Mouse (Mus musculus) forebrain, embryonic 10.5 days (tissue): ENCODE results near the gene Limk2. TPM values are rescaled to one million over a fixed set of nuclear protein-coding genes. Genes with fewer than 3 reads are reported as not detected.

ENCODE experiments used
- DNase-seq: peaks from one replicate; pipeline ENCODE4 v3.0.0-alpha.2; 2017; ENCODE audit warnings: low spot score; ENCODE audit errors: extremely low spot score
- H3K27ac ChIP-seq: fragments of 300-500 bp; sonication (generic); 2 replicates; pipeline ENCODE4 v1.5.1; 2016; ENCODE audit warnings: mild to moderate bottlenecking
- H3K27me3 ChIP-seq: fragments of 300-500 bp; sonication (generic); 2 replicates; pipeline ENCODE4 v1.6.1; 2016; ENCODE audit warnings: mild to moderate bottlenecking; ENCODE audit not compliant: poor library complexity, severe bottlenecking
- H3K36me3 ChIP-seq: fragments of 300-500 bp; sonication (generic); replicated peaks from 2 replicates; pipeline ENCODE4 v1.6.1; 2016; ENCODE audit warnings: mild to moderate bottlenecking, moderate library complexity
- H3K4me1 ChIP-seq: fragments of 300-500 bp; sonication (generic); 2 replicates; pipeline ENCODE4 v1.6.1; 2016
- H3K4me3 ChIP-seq: fragments of 300-500 bp; sonication (generic); 2 replicates; pipeline ENCODE4 v1.5.1; 2016; ENCODE audit warnings: mild to moderate bottlenecking, moderate library complexity
- H3K9me3 ChIP-seq: fragments of 300-500 bp; sonication (generic); 2 replicates; pipeline ENCODE4 v1.6.1; 2016; ENCODE audit warnings: mild to moderate bottlenecking, moderate library complexity
- WGBS: fragments of 180-500 bp; shearing (Covaris S2); methylation state at CpG from one replicate; pipeline ENCODE4 v1.1.7; 2016; 5-methylcytosine and 5-hydroxymethylcytosine counted together
- polyA plus RNA-seq: library from polyadenylated mRNA; unstranded; fragments of >200 nt; fragmentation: Nextera tagmentation; extraction: Ambion mirVana; gene quantifications from 2 replicates; pipeline ENCODE4 v1.2.1, GENCODE M21; 2016

Gene Limk2
- polyA plus RNA-seq, 1 experiment from 2014 or later, result 43.1 TPM

DNA sequence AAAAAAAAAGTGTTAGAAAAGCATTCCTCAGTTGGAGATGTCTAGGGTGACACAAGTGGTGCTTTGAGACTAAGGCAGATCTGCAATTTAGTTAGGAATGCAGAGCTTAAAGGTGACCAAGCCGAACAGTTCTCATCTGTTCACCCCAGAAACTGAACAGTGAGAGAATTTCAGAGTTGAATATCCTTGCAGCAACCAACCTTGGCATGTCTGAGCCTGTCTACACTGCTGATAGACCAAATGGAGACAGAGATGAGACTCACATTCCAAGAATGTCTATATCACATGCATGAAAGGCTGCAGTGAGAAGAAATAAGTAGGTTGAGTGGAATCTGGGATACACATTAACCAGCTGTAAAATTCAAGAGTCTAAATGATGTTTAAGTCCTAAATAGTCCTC lies 28.6 kb upstream of the Limk2 start:
- no peaks in the 10 kb centered on the region for H3K27me3 ChIP-seq
- H3K9me3 ChIP-seq, result no peaks in the 10 kb centered on the region
- no peak for DNase-seq
- 86% methylated on average over 1 of the region's 1 CpGs for WGBS
- no peaks in the 10 kb centered on the region for H3K36me3 ChIP-seq
- no peak overlapping the region for H3K4me3 ChIP-seq
- H3K4me1 ChIP-seq, result peaks cover 3% of the 10 kb centered on the region; the same call in 1 of the 2 replicates
- no peak overlapping the region for H3K27ac ChIP-seq

DNA sequence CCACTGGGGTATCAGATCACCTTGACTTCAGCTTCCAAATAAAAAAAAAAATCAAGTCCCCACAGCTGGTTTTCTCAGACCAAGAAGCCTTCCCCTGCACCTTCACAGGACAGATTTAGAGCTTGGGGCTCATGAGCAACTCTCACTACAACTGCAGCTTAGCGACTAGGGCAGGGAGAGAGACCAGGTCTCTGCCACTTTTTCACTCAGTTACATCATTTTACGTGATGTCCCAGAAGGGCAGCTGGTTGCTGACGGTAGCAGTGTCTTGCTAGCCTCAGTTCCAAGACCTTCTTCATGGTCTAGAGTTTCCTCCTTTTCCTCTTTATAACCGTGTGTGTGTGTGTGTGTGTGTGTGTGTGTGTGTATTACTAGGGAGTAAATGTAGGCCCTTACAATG lies 24.8 kb upstream of the Limk2 start:
- Histone ChIP-seq H3K27me3 (no peaks in the 10 kb centered on the region), H3K4me3 (no peak overlapping the region), H3K27ac (no peak overlapping the region), H3K9me3 (no peaks in the 10 kb centered on the region), H3K36me3 (peaks cover 6% of the 10 kb centered on the region; the same call in 1 of the 2 replicates), H3K4me1 (peaks cover 3% of the 10 kb centered on the region; the same call in 1 of the 2 replicates)
- no peak for DNase-seq
- 86% methylated on average over 4 of the region's 4 CpGs for WGBS

DNA sequence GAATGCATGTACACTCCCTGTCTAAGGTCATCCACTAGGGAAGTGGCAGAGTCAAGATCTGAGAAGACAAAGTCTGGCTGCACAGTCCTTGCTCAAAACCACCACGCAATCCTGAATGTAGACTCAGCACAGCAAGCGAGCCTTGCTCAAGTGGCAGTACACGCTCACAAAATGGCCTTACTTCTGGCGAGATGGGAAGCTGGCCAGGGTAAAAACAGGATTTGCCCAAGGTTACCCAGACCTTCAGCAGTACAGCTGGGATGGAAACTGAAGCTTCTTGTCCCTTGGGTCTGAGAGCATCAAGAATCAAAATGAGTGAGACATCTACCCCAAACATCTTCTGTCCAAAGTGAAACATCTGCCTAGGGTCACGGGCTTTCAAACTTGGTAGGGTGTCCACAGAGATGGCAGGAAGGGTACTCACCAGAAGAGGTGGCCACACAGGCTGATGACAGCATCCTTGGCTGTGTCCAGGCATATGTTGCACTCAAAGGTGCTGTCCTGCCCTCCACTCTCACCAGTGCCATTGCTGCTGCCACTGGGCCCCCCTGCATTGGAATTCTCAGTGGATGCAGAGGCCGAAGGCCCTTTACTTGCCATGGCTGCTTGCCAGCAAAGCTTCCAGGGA lies 23.1 kb upstream of the Limk2 start:
- peaks cover 6% of the 10 kb centered on the region; the same call in 1 of the 2 replicates for H3K36me3 ChIP-seq
- 94% methylated on average over 6 of the region's 6 CpGs for WGBS
- no peak overlapping the region for H3K4me3 ChIP-seq
- H3K27ac ChIP-seq, result no peak overlapping the region
- no peaks in the 10 kb centered on the region for H3K9me3 ChIP-seq
- H3K4me1 ChIP-seq, result peaks cover 3% of the 10 kb centered on the region; the same call in 1 of the 2 replicates
- no peaks in the 10 kb centered on the region for H3K27me3 ChIP-seq
- no peak for DNase-seq

DNA sequence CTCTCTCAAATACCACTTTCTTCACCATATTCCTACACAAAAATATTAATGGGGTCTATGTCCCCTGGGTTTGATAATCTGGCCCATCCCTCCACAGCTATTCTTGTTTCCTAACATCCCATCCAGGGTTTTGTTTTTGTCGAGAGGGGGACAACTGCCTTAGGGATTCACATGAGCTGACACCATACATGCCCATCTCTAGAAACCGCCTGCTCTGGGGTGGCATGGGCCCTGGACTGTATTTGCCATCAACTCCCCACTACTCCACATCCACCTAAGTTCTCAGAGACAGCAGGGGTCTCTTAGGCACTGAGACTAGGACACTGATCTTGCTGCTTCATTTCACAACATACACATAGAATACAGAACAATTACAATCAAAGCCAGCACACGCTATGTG lies 22.5 kb upstream of the Limk2 start:
- Histone ChIP-seq H3K36me3 (peaks cover 7% of the 10 kb centered on the region), H3K4me3 (no peak overlapping the region), H3K27me3 (no peaks in the 10 kb centered on the region), H3K4me1 (peaks cover 3% of the 10 kb centered on the region; the same call in 1 of the 2 replicates), H3K9me3 (no peaks in the 10 kb centered on the region), H3K27ac (no peak overlapping the region)
- no peak for DNase-seq
- WGBS, result 95% methylated on average over 3 of the region's 3 CpGs

DNA sequence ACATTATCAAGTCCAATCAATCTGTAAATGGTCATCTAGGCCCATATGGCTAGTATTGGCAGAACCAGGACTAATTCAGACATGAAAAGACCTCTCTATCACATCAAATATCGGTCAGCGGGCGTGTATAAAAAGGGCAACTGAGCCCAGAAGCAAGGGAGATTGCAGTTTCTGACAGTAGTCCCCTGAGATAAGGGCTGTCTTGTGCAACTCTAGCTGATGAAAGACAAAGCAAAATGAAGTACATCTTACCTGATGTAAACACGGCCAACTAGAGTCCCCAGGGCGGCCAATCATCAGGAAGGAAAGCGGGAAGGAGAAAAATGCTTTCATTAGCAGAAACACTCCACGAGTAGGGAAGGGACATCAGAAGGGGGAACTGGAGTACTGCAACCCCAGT lies 19.6 kb upstream of the Limk2 start:
- Histone ChIP-seq H3K27me3 (no peaks in the 10 kb centered on the region), H3K4me3 (no peak overlapping the region), H3K4me1 (peaks cover 2% of the 10 kb centered on the region; the same call in 1 of the 2 replicates), H3K36me3 (peaks cover 35% of the 10 kb centered on the region), H3K9me3 (peaks cover 3% of the 10 kb centered on the region; the same call in 1 of the 2 replicates), H3K27ac (no peak overlapping the region)
- WGBS, result 89% methylated on average over 7 of the region's 7 CpGs
- no peak for DNase-seq

DNA sequence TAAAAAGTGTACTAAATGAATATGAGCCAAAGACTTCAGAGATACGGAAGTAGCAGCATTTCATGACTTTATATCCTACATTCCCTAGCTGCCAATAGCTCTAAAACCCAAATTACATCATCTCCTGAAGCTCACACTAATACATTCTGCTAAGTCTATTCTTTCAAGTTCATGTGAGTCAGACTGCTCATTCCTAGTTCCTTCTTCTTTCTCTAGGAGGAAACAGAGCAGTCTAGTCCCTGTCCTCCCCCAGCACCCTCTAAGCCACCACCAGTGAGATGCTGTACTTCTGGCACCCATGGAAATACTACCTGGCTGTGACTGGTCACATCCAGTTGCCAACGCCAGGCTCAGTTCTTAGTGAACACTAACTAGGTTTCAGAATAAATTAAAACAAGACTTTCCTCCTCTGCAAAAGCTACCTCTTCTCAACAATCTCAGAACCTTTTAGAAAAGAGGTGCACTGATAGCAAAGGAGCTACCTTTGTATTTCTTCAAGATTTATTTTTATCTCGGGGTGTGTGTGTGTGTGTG lies 18.8 kb upstream of the Limk2 start:
- no peak overlapping the region for H3K27ac ChIP-seq
- H3K27me3 ChIP-seq, result no peaks in the 10 kb centered on the region
- H3K9me3 ChIP-seq, result peaks cover 9% of the 10 kb centered on the region; the same call in 1 of the 2 replicates
- WGBS, result 90% methylated on average over 3 of the region's 3 CpGs
- peaks cover 44% of the 10 kb centered on the region for H3K36me3 ChIP-seq
- H3K4me3 ChIP-seq, result no peak overlapping the region
- DNase-seq, result no peak
- no peaks in the 10 kb centered on the region for H3K4me1 ChIP-seq

DNA sequence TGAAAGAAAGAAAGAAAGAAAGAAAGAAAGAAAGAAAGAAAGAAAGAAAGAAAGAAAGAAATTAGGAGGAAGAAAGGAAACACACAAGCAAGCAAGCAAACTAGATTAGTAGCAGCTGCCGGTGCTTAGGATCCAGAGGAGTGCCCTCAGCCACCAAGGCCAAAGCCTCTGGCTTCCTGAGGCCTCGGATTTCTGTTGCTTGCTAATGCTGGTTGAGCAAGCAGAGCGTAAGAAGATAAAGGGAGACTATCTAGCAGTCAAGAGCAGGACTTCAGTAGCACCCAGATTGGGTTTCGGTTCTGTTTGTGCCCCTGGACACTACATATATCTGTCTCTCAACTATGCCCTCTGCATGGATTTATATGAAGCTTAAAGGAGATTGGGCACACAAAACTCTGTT lies 13.3 kb upstream of the Limk2 start:
- Histone ChIP-seq H3K27ac (no peak overlapping the region), H3K4me3 (no peak overlapping the region), H3K9me3 (peaks cover 9% of the 10 kb centered on the region; the same call in 1 of the 2 replicates), H3K36me3 (peaks cover 67% of the 10 kb centered on the region), H3K27me3 (no peaks in the 10 kb centered on the region), H3K4me1 (no peaks in the 10 kb centered on the region)
- no peak for DNase-seq
- WGBS, result 86% methylated on average over 4 of the region's 4 CpGs

DNA sequence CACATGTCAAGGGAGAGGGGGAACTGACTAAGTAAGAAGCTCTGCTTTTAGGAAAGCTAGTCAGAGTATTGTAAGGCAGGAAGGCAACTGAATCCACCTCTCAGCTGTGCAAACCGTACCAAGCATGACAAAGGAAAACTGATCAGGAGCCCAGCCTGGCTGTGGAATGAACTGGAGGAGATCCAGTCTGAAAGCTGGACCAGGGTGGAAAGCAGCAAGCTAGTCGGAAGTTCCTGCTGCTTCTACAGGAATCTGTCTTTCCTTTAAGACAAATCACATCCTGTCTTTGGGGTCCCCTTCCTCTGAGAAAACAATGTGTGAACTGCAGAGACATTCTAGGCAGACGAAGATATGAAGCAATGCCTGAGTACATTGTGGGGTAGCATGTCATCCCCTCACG lies 9.8 kb upstream of the Limk2 start:
- DNase-seq, result no peak
- Histone ChIP-seq H3K4me3 (no peak overlapping the region), H3K9me3 (peaks cover 6% of the 10 kb centered on the region; the same call in 1 of the 2 replicates), H3K27me3 (no peaks in the 10 kb centered on the region), H3K36me3 (peaks cover 70% of the 10 kb centered on the region), H3K4me1 (no peaks in the 10 kb centered on the region), H3K27ac (no peak overlapping the region)
- WGBS, result 86% methylated on average over 4 of the region's 4 CpGs

DNA sequence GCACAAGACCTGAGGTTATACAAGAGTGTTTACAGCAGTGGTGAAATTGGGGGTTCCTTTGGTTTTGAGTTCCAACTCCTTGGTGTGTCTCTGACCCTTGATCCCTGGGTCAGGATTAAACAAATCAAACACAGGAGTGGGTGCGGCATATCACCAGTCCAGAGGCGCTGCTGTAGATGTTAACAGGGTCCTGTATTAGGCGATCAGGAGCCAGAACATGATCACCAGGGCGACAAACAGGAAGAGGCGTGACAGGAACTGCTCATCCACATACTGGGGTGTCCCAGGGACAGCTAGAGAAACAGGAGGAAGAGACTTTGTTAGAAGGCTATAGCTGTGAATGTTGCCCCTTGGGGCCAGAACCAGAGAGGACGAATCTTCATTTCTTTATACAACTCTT lies 8.8 kb upstream of the Limk2 start:
- WGBS, result 86% methylated on average over 6 of the region's 6 CpGs
- Histone ChIP-seq H3K27me3 (no peaks in the 10 kb centered on the region), H3K27ac (no peak overlapping the region), H3K36me3 (peaks cover 63% of the 10 kb centered on the region), H3K4me1 (no peaks in the 10 kb centered on the region), H3K4me3 (no peak overlapping the region), H3K9me3 (no peaks in the 10 kb centered on the region)
- DNase-seq, result no peak

DNA sequence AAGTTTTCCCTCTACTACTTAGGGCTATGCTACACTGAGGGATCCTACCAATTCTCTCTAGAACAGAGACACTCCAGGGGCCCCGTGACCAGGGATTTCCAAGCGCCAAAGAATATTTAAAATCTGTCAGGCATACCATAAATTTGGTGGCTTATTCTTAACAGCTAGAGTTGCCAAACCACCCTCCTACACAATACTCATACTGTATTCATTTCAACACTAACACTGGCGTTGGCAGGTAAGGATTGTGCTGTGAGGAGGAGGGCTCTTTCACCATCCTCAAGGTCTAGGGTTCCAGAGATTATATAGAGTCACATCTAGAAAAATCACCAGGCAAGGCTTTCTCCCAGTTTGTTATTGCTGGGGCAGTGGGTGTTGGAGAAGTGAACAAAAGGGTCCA lies 7.4 kb upstream of the Limk2 start:
- WGBS, result 93% methylated on average over 3 of the region's 3 CpGs
- H3K4me1 ChIP-seq, result no peaks in the 10 kb centered on the region
- no peak overlapping the region for H3K27ac ChIP-seq
- H3K36me3 ChIP-seq, result peaks cover 57% of the 10 kb centered on the region
- H3K4me3 ChIP-seq, result no peak overlapping the region
- DNase-seq, result no peak
- no peaks in the 10 kb centered on the region for H3K9me3 ChIP-seq
- no peaks in the 10 kb centered on the region for H3K27me3 ChIP-seq

DNA sequence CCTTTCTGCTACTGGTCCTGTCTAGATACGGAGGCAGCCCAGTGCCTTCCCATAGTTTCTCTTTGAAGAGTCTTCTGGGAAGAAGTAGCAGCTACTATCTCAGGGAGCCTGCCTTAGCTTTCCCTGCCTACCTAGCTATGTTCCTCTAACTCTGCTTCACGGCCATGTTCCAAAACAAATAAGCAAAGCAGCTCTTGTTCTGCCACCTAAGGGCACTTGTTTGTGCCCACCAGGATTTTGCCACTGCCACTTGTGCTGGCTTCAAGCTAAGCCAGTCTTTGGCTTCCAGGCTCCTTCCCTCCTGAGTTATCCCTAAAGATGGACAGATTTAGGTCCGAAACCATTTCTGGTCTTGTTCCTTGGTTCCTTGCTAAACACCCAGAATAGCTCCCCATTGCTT lies 3.1 kb upstream of the Limk2 start:
- WGBS, result 91% methylated on average over 3 of the region's 3 CpGs
- Histone ChIP-seq H3K4me3 (no peak overlapping the region), H3K27me3 (no peaks in the 10 kb centered on the region), H3K36me3 (peaks cover 31% of the 10 kb centered on the region), H3K4me1 (peaks cover 19% of the 10 kb centered on the region), H3K27ac (no peak overlapping the region), H3K9me3 (no peaks in the 10 kb centered on the region)
- DNase-seq, result no peak

DNA sequence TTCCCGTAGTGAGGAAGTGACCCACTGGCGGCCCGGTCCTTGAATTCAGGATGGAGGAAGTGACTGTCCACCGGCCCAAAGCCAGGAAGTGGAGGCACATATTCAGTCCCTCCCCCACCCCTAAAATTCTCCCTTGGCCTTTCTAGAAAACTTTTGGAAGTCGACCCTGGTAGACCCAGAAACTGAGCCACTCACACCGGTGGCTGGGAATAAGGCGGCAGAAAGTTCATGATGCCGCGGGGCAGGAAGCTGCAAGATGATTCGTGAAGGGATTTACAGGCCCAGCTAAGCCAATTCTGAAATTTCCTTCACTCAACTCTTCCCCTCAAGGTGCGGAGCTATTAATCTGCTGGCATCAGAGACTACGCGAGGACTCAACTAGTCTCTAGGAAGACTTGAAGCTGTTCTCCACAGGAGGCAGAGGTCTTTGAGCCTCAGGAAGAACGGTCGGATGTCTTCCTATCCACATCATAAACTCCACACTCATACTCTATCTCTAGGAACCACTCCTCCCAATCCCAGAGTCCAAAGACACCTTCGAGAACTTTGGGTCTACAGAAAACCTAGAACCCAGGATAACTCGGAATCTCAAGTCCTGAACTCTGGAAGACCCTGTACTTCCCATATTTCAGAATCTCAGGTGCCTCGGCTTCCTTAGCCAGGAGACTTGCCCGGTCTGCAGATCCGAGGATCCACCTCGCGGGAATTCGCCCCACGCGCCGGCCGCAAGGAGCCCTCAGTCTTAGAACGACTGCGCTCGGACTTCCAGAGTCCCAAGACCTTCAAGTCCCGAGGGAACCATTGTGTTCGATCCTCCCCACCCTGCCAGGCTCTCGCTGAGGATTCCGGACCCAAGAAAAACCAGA lies 625 bp downstream of the Limk2 start:
- peak; percentile 24 for DNase-seq
- no peaks in the 10 kb centered on the region for H3K36me3 ChIP-seq
- no peaks in the 10 kb centered on the region for H3K9me3 ChIP-seq
- H3K4me1 ChIP-seq, result peaks cover 19% of the 10 kb centered on the region
- WGBS, result 7% methylated on average over 34 of the region's 34 CpGs
- peak overlapping the region; percentile 89 for H3K27ac ChIP-seq
- H3K27me3 ChIP-seq, result no peaks in the 10 kb centered on the region
- H3K4me3 ChIP-seq, result peak overlapping the region; percentile 79
